Mouse (Mus musculus): Measurements from ENCODE around the gene Sgta.

DNA sequence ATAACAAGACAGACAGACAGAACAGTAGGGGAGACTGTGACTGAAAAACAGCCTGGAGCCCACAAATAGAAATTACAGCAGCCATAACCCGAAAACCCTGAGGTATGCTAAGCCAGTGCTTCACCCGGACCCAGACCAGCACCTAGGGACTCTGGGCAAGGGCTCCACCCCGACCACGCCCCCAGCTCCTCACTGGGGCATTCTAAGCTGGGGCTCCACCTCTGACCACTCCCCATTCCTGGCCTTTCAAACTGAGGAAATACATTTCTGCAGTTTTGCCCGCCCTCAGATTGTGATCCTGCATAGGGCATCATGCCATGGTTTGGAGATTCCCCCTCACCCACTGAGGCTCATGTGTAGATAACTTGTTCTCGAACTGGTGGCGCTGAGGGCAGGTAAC is 52.7 kb downstream of the Sgta start:
- TF ChIP-seq EP300 (IDR thresholded peaks at IDR 0.05; ENCODE audit: low read length) (no peak), POLR2A (IDR thresholded peaks at IDR 0.05; ENCODE audit: low read depth, low read length) (no peak)

Measured in CH12.LX (cell line).